Mouse (Mus musculus) left cerebral cortex, postnatal 36 days (tissue): ENCODE results near the gene Smim4. TPM values are rescaled to one million over a fixed set of nuclear protein-coding genes. Genes with fewer than 3 reads are reported as not detected.

Source experiments
- DNase-seq, 2 experiments: peaks; one replicate each; pipeline ENCODE4 v3.0.0; 2021 to 2022; ENCODE audit warnings: low spot score in 2 of 2, mixed read lengths in 1 of 2
- intact Hi-C: fragments of 180-260 bp; cut with DNase I; formaldehyde crosslinking; loops from one replicate; pipeline ENCODE4 v1.15.1; 2025
- total RNA-seq, 2 experiments: library from RNA; stranded (reverse); gene quantifications; 2 replicates each; pipeline ENCODE4 v1.2.3; 2021

Gene Smim4
- total RNA-seq, 2 experiments from 2014 or later, result 24.6 to 32.9 TPM

GRCm38 (mm10) chr14:31140141-31140540 lies 11.4 kb upstream of the Smim4 start:
- intact Hi-C loops, result no loop called here
- no peak for DNase-seq

DNA sequence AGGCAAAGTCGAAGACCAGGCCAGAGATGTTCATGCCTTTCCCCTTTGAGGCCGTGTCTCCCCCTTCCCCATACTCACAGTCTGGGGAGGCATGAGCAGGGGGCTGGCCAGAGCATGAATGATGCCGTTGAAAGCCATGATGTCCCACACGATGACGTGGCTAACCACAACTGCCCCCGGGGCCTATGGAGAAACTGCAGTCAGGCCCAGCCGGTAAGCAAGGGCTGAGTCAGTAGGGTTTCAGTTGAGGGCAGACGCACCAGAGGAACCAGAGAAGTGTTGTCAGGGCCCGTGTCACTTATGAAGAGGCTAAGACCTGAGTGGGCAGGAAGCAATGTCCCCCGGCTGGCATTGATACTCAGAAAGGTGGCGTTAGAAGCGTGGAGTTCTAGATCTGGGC lies 10.9 kb upstream of the Smim4 start:
- DNase-seq, result no peak
- intact Hi-C loops, result loop anchor here (10.0 kb wide), 1 partner anchor 355 kb away; the partner anchor contains the start of genes Eaf1 and Mettl6

GRCm38 (mm10) chr14:31138897-31139429 lies 10.2 kb upstream of the Smim4 start:
- intact Hi-C loops, result loop anchor here (10.0 kb wide), 1 partner anchor 356 kb away; the partner anchor contains the start of genes Eaf1 and Mettl6
- no peak for DNase-seq

- intact Hi-C loops, result loop anchor here (10.0 kb wide), 1 partner anchor 356 kb away; the partner anchor contains the start of genes Eaf1 and Mettl6
- no peak for DNase-seq
Observed at GRCm38 (mm10) chr14:31138219-31138896, 9.6 kb upstream of the Smim4 start.

GRCm38 (mm10) chr14:31137791-31138190 lies 9.0 kb upstream of the Smim4 start:
- no peak for DNase-seq
- intact Hi-C loops, result loop anchor here (10.0 kb wide), 1 partner anchor 357 kb away; the partner anchor contains the start of genes Eaf1 and Mettl6

- intact Hi-C loops, result loop anchor here (10.0 kb wide), 1 partner anchor 358 kb away; the partner anchor contains the start of genes Eaf1 and Mettl6
- DNase-seq, result no peak
Observed at GRCm38 (mm10) chr14:31137281-31137595, 8.5 kb upstream of the Smim4 start.

GRCm38 (mm10) chr14:31136411-31137280 lies 7.9 kb upstream of the Smim4 start:
- intact Hi-C loops, result loop anchor here (10.0 kb wide), 1 partner anchor 358 kb away; the partner anchor contains the start of genes Eaf1 and Mettl6
- no peak for DNase-seq

- intact Hi-C loops, result loop anchor here (10.0 kb wide), 1 partner anchor 359 kb away; the partner anchor contains the start of genes Eaf1 and Mettl6
- DNase-seq, result no peak
Observed at GRCm38 (mm10) chr14:31135495-31136410, 7.0 kb upstream of the Smim4 start.

- intact Hi-C loops, result loop anchor here (5.0 to 10.0 kb wide), 2 partner anchors 63 to 360 kb away; partner anchors contain the start of genes Eaf1 and Mettl6
- no peak for DNase-seq
Observed at GRCm38 (mm10) chr14:31134015-31135000, 5.6 kb upstream of the Smim4 start.

- DNase-seq, result no peak
- intact Hi-C loops, result loop anchor here (5.0 to 10.0 kb wide), 2 partner anchors 64 to 362 kb away; partner anchors contain the start of genes Eaf1 and Mettl6
Observed at GRCm38 (mm10) chr14:31133023-31133665, 4.4 kb upstream of the Smim4 start.

- intact Hi-C loops, result loop anchor here (5.0 to 10.0 kb wide), 2 partner anchors 65 to 362 kb away; partner anchors contain the start of genes Eaf1 and Mettl6
- DNase-seq, result no peak
Observed at GRCm38 (mm10) chr14:31132491-31132975, 3.8 kb upstream of the Smim4 start.

DNA sequence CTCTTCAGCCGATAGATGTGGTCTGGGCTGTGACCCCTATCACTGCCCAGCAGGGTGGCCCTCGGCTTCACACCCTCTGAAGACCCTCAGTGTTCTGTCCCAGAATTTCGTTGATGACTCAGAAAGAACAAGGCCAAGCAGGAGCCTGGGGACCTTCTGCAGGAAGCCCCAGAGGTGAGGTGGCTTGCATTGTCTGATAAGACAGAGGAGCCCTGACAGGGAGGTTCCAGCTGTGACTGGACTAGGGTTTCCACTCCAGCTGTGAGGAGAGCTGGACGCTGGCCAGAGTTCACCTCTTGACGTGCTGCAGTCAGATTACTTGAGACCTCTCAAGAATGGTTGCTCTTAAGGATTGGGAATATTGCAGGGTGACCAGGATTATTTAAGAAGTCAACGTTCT lies 3.3 kb upstream of the Smim4 start:
- intact Hi-C loops, result loop anchor here (5.0 to 10.0 kb wide), 2 partner anchors 65 to 363 kb away; partner anchors contain the start of genes Eaf1 and Mettl6
- DNase-seq, result no peak

DNA sequence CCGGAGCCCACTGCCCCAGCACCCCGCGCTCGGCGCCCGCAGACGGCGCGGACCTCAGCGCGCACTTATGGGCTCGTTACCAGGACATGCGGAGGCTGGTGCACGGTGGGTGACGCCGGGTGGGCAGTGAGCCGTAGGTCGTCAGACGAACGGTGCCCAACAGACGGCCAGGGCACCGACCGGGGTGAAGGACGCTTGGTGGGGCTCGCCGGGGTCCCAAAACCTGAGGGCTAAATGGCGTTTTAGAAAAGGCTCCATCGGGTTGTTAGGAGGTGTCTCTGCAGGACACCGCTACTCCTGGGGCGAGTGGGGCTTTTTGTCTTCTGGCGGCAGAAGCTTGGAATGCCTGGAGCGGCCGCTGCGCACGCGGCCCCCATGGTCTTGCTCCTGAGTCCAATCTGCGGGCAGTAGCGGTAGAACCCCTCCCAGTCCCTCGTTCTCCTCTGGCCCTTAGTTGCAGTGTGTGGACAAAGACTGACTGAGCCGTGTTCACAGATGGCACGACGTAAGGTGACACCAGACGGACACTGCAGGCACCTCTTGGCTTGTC lies 2.6 kb upstream of the Smim4 start:
- intact Hi-C loops, result loop anchor here (5.0 to 10.0 kb wide), 2 partner anchors 66 to 363 kb away; partner anchors contain the start of genes Eaf1 and Mettl6

DNA sequence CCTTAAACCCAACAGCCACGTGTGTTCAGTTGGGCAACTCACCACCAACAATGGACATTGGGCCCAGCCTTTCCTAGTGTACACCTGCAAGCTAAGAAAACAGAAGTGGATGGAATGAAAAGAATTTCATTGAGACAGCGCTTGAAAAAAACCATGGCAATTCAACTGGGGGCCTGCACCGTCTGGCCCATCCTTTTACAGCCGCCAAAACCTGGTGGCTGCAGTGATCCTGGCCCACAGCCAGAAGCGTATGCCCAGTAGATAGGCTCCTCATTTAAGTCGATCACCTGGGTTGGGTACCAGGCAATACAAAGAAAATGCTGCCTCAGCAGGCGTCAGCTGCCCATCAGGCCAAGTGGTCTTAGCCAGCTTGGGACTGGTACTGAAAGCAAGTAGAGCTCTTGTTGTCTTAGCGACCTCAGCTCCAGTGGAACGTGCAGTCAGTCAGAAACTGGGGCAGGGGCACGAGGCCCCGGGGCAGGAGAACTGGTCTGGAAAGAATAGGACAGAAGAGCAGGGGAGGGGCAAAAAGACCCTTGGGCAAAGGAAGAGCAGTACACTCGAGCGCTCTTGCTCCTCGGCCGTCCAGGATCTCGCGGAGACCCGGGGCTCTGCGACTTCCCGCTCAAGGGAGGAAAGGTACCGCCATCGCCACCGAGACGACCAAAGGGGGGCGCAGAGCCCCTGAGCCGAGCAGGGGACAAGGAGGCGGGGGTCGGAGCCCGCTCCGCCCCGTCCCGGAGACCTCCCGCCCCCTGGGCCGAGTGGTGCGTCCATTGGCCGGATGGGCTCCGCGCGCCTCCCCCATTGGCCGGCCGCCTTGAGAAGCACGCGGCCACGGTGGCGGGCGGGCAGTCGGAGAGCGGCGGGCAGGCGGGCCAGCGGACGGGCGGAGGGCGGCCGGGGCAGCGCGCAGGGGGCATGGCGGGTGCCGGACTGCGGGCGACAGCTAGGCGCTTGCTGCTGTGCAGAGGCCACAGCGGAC lies 1.8 kb upstream of the Smim4 start, which contains the start of gene Nt5dc2:
Gene Nt5dc2 (plus strand): TSS at position 818 of the 985 bp plus-strand sequence.
- DNase-seq, result peak; percentile 58 to 59
- intact Hi-C loops, result loop anchor here (5.0 to 10.0 kb wide), 2 partner anchors 67 to 364 kb away; partner anchors contain the start of genes Eaf1 and Mettl6

More for the DNA sequence above, 2.6 kb upstream of the Smim4 start:
- no peak for DNase-seq
